Mouse (Mus musculus) left cerebral cortex, postnatal 10 days (tissue): Measurements from ENCODE around the gene Lyzl4. TPM values are rescaled to one million over a fixed set of nuclear protein-coding genes. Genes with fewer than 3 reads are reported as not detected.

ENCODE experiments used
- DNase-seq, 2 experiments: peaks; one replicate each; pipeline ENCODE4 v3.0.0; 2021 to 2022; ENCODE audit warnings: low spot score in 2 of 2, mixed read lengths in 1 of 2; ENCODE audit errors: extremely low spot score in 1 of 2
- intact Hi-C: fragments of 180-260 bp; cut with DNase I; formaldehyde crosslinking; loops from one replicate; pipeline ENCODE4 v1.15.1; 2025
- total RNA-seq, 2 experiments: library from RNA; stranded (reverse); gene quantifications; 2 replicates each; pipeline ENCODE4 v1.2.3; 2021

The Lyzl4 gene
- total RNA-seq, 2 experiments from 2014 or later = 0.87 to 0.97 TPM

DNA sequence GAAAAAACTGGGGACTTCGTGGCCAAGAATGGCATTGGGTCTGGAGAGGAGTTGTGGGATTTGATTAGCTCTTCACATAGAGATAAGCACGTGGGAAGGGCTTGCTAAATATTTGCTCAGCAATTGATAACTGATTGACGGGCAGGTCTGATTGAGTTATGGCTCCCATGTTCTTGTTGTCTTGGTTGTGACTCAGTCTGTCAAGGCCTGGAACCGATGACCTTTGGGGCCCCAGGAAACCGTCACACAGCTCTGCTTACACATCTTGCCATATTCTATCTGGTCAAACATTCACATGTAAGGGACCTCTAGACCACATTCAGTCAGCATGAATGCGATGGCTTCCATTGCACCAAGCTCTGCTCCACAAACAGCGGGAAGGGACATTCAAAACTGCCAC is 16.4 kb upstream of the Lyzl4 start:
- intact Hi-C loops = no loop called here
- no peak for DNase-seq

DNA sequence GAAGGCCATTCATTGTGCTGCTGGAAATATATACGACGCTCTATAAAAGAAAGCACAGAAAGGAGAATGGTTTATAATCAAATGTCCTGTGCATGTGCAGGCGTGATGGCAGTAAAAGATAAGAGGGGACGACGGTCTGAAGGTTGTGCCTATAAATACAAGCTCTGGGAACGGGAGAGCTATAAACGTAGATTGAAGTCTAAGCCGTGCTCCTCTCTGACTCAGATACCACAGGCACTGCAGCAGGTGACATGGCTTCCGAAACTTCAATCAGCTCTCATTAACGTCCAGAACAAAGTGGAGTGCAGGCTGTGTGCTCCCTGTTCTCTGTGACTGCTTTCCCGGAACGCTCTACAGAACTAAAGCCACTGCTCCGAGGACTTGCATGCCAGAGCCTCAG is 15.2 kb upstream of the Lyzl4 start:
- no peak for DNase-seq
- intact Hi-C loops = no loop called here

DNA sequence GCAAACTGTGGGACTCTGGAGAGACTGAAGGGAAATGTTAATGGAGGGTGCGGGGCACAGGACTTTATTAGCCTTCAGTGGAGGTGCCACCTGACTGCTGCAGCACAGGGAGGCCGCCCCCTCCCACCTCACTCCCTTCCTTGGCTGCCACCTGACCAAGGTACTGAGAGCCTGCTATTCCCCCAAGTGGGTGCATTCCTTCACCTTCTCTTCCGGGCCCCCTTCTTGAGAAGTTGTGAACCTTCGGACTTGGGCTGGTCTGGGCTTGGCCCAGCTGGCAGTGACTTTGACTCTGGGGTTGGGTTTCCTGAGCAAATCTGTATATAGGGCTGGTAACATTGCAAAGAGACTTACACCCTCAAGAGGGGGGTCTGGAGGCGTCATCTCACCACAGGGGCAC is 14.4 kb upstream of the Lyzl4 start:
- intact Hi-C loops = no loop called here
- no peak for DNase-seq

DNA sequence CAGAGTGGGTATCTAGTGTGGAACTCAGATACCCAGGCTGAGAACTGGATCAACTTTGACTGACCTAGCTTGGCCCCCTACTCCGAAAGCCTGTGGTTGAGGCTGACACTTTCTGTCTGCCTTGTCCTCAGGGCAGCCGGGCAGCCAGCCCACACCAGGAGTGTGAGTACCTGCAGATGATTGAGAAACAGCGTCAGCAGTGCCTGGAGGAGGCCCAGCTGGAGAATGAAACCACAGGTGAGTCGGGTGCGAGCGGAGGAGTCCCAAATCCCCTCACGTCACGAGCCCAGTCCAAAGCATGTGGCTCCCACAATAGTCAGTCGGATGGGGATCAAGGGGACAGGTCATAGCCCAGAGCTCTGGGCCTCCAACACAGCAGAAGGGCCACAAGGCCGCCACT is 11.8 kb upstream of the Lyzl4 start:
- intact Hi-C loops = no loop called here
- DNase-seq = no peak

DNA sequence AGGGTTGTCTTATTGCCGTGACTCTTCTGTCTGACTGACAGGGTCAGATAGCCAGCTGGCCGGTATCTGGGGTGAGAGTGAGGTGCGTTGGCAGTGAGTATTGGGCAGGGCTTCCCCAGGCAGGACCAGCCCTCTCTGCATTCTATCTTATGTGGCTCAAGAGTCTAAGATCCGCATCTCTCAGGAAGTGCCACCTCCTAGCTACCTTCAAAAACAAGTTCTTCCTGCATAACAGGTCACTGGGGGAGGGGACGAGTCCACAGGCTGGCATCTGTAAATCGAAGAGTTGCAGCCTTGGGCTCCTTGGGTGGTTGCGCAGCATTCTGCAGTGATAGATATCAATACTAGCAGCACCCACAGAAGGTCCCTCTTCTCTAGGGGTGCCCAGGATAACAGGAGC is 5.1 kb upstream of the Lyzl4 start:
- intact Hi-C loops = no loop called here
- no peak for DNase-seq

DNA sequence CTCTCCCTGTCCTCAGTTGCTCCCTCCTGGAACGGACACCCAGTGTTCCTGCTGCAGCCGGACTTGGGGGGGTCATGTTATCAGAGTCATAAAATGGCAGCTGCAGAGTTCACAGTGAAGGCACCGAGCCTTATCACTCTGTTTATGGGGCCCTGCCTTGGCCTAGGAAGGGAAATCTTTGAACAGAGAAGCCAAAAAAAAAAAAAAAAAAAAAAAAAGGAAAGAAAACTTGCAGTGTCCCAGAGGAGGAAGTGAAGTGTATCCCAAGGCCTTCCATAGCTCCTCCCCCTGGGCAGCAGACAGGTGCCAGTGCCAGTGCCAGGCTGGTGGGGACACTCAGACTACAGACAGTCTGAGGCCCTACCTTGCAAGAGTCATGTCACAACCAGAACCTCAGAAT is 3.0 kb upstream of the Lyzl4 start:
- no peak for DNase-seq
- intact Hi-C loops = loop anchor here (5.0 kb wide), 1 partner anchor 32 kb away; no protein-coding TSS in a partner anchor

DNA sequence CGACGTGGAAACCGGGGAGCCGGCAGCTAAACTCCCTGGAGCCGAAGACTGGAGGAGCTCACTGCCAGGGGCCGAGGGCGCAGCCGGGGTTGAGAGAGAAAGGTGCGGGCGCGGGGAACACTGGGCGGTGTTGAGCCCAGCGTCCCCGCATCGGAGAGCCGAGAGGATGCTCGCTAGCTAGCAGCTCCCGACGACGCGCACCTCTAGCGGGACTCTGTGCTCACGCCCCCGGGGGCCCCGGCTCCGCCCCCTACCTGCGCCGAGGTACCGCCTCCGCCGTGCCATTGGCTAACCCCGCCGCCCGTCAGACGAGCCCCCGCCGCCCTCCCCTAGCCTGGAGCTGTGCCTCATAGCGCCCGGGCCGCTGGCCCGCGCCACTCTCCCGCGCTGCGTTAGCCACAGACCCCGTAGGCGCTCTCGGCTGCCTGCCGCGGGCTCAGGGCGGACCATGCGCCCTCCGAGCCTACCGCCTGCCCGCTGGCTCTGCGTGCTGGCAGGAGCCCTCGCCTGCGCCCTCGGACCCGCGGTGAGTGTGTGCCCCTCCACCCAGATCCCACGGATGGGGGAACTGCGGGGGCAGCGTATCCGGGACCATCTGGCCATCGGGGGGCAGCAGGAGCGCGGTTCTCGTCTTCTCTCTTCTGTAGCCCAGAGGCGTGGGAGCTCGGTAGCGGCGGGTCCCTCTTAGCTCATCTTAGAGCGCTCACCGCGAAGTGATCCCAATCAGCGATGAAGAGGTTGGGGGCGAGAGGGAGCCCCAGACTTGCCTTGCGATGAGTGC is 695 bp upstream of the Lyzl4 start, which contains the start of gene Vipr1:
Gene Vipr1, plus strand, starts transcription at position 316 of the 781 bp plus-strand sequence.
- intact Hi-C loops = loop anchor here (2.0 to 5.0 kb wide), 2 partner anchors 20 to 35 kb away; no protein-coding TSS in a partner anchor
- peak; percentile 75 to 88 for DNase-seq

DNA sequence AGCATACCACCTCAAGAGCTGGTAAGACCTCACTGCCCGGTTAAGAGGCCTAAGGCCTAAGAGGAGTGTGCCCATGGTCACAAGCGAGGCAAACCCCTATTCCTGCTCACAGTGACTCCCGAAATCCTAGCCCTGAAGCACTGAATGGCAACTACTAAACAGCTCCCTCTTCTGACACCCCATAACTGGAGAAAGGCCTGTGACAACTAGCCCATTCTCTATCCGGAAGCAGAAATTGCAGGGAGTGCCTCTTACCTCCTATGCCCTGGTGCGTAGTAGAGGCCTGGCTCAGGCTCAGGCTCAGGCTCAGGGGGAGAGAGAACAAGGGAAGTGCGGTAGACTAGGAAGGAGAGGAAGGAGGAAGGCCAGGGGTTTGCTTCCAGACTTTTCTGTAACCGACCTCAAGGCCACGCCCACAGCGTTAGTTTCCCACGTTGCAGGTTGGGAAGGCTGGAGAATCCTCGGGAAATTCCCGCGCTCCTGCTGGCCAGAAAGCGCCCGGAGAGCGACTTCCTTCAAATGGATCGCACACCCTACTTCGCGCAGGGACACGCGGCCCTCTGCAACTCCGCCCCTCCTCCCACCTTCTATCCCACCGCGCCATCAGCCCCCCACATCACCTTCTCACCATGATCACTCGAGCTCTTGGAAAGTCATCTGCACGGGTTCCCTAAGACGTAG is 521 bp downstream of the Lyzl4 start:
- intact Hi-C loops = loop anchor here (5.0 kb wide), 1 partner anchor 36 kb away; no protein-coding TSS in a partner anchor
- DNase-seq = peak in 1 of 2 experiments; percentile 66

DNA sequence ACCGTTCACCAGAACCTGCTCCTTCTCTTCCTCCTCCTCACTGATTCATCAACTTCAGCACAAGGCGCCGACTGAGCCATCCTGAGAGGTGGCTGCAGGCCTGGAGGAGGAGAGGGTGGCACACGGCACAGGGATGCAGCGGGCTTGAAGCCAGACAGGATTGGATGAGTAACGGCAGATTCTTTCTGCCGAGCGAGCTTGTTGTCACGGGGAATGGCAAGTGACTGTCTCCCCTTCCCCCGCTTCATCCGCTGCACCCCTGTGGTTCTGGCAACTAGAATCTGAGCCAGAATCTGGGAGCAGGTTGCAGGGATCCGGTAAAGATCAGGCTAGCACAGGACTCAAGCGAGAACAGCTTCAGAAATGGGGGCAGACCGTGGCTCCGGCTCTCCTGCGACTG is 2.1 kb downstream of the Lyzl4 start:
- intact Hi-C loops = loop anchor here (5.0 kb wide), 1 partner anchor 38 kb away; no protein-coding TSS in a partner anchor
- DNase-seq = peak; percentile 54 to 70

DNA sequence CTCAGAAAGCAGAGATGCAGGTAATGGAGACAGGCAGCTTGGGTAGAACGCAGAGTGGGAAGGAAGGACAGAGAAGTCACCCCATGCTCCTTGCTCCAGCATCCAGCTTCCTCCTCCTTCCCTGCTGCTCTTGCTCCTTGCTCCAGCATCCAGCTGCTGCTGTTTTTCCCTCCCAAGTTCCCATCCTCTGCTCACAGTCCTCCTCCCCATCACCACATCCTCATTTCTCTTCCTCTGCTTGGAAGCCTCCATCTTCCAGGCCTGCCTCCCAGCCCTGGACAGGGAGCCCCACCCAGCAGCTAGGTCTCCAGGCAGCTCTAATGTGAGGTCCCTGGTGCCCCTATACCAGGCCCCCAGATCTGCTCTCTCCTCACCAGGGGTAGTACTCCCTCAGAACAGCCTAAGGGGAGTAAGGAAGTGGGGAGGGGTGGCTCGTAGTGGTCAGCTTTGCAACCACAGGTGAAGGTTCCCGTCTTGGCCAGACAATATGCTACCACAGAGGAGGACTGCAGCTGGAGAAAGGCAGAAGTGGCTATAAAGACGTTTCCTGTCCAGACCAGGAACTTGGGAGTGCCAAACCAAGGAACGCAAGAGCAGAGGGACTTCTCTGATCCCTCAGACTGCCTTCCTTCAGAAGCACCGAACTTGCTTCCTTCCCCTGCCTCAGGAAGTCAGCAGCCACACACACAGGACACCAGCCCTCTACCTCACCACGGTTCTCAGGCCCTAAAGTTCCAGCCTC is 5.9 kb downstream of the Lyzl4 start:
- intact Hi-C loops = no loop called here
- no peak for DNase-seq

DNA sequence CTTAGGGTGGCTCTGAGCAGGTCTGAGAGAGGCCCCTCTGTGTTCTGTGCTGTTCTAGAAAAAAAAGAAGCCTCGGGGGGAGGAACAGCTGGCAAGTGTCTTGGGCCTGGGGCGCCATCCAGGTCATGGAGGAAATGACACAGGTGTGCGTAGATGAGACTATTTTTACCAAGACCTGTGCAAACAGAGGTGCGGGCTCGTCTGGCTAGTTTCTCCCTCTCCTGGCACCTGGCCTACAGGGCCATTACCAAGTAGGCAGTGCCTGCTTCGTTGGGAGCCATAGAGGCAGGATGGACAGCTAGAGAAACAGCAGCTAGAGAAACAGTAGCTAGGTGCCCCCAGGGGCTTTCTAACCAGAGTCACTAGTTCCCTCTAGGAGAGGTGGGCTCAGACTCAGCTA is 8.6 kb downstream of the Lyzl4 start:
- intact Hi-C loops = no loop called here
- no peak for DNase-seq

DNA sequence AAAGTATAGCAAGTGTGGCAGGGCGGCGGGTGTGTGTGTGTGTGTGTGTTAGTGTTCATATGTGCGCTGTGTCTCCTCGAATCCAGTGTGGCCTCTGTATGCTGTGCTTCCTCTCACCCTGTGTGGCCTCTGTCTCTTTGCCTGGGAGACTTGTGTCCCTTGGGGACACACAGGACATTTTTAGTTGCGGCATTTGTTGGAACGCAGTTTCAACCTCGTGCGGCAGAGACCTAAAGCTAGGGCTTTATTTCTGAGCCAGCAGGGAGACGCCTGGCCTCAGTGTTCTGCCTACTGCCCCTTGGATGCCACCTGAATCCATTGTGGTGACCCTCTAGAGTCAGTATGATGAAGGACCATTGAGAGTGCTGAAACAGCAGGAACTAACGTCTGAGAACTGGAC is 9.0 kb downstream of the Lyzl4 start:
- no peak for DNase-seq
- intact Hi-C loops = no loop called here

DNA sequence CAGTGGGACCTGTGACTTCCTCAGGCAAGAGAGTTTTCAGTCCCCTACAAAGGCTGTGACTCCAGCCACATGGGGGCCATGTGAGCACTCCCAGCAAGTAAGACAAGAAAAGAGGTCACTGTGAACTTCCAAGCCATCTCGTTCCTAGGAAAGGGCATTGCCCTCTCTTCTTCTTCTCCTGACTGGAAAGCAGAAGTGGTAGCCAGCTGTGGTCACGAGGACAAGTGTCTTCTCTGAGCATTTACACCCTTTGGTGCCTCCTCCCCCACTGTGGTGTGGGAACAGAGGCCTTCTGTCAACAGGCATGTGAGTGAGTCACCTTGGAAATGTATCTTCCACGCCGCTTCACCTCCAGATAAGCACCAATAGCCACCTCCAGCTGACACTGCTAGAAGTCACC is 9.9 kb downstream of the Lyzl4 start:
- intact Hi-C loops = no loop called here

DNA sequence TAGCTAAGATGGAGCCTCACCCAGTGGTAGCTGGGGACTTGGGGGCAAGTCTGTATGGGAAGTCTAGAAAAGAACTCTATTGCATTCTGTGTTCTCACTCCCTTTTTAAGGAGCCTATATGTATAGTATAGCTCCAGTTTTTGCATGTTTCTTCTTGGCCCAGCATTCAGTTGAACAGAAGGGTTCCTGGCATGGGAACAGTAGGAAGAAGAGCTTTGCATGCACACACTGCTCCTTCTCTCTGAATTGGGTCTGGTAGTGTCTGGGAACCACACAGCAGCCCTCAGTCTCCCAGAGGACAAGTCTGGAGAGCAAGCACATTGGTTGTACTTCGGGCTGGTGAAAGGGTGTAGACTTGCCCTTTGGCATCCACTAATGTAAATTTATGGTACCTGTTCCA is 11.3 kb downstream of the Lyzl4 start:
- intact Hi-C loops = no loop called here
- DNase-seq = peak in 1 of 2 experiments; percentile 56

More for the DNA sequence above, 9.9 kb downstream of the Lyzl4 start:
- no peak for DNase-seq

DNA sequence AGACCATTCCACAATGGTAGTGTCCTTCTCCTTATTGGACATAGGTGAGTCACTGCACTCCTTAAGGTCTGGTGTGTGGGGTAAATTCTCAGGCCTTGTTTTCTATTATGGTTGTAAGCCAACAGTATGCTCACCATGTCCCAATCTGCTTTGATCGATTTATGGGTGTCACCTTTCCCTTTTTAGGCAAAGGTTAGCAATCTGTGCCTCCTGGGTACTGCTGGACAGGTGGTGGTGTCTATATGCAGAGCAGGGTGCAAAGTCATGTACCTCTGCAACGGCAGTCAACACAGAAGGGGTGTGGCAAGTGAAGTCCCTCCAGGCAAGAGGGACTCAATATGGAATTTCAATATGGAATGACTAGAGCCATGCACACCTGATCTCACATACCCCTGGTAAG is 17.0 kb downstream of the Lyzl4 start:
- intact Hi-C loops = no loop called here
- no peak for DNase-seq

DNA sequence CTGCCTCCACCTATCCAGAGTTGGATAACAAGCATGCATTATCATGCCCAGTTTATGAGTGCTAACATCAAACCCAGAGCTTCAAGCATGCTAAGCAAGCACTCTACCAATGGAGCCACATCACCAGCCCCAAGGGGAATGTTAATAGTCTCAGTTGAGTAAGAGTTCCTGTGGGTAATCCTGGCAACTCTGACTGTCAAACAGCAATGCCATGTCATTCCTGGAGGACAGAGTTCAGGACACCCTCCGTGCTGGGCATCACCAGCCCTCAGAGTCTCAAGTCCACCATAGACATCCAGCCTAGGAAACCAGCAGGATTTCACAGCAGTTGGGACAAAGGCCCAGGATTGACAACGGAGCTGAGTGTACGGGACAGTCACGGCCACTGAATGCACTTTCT is 18.7 kb downstream of the Lyzl4 start:
- DNase-seq = no peak
- intact Hi-C loops = no loop called here

DNA sequence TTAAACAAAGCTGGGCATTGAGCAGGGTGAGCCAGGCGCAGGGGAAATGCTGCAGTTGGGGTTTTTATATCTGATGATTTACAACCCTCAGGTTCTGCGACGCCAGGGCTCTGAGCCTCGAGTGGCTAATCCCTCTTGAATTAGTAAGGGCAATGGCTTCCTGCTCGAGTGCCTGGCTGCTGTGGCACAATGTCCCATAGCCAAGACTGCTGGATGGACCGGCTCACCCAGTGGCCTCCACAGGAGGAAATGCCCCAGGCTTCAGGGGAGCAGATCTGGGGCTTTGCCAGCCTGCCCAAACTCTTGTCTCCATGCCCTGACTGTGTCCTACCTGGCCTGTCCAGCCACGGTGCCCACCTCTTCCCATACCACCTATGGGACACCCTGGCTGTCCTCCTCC is 22.5 kb downstream of the Lyzl4 start:
- no peak for DNase-seq
- intact Hi-C loops = no loop called here

DNA sequence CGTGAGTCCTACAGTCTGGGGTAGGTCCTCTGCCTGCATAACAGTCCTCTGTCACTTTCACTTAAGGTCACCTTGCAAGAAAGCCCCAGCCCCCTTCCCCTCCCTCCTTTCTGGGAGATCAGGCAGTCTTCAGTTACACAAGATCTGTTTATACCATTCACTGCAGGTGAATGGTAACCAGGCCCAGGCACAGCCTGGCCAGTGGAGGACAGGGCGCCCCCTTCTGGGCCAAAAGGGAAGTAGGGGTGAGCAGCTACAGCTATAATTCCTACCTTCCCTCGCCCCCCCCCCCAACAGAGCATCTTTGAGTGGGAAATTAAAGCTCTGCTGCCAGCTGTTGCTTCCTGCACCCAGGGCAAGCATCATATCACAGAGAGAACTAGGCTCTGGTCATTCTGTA is 25.4 kb downstream of the Lyzl4 start:
- DNase-seq = no peak
- intact Hi-C loops = no loop called here

DNA sequence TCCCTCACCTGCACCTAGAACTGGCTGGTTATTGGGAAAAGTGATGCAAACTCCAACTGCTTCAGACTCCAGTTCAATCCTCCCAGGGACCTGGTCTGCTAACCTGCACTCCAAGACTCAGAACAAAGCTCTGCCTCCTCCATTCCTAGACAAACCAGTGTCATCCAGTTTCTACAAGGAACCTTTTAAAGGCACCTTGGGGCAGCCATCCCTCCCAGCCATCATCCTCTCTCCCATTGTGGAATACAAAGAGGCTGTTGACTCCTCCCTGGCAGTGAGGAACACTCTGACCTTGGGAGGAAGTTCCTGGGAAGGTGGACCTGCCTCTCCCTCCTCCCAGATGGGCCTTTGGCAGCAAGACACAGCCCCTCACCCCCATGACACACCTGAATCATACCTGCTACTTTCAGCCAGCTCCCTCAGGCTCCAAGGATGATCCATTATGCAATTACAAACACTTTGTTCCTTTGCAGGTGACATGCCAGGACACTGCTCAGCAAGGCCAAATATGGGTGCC is 27.6 kb downstream of the Lyzl4 start:
- no peak for DNase-seq
- intact Hi-C loops = no loop called here
